Mouse (Mus musculus) frontal cortex, postnatal 36 days (tissue): ENCODE results near the gene Btbd35f17.
"Not testable (repeated sequence)": the region's sequence is repeated elsewhere in the genome, so short reads cannot be mapped to it uniquely, and the experiment has no call there.

Source experiments
- DNase-seq, 2 experiments: peaks; one replicate each; pipeline ENCODE4 v3.0.0; 2022; ENCODE audit warnings: low spot score in 2 of 2

The Btbd35f17 gene

DNA sequence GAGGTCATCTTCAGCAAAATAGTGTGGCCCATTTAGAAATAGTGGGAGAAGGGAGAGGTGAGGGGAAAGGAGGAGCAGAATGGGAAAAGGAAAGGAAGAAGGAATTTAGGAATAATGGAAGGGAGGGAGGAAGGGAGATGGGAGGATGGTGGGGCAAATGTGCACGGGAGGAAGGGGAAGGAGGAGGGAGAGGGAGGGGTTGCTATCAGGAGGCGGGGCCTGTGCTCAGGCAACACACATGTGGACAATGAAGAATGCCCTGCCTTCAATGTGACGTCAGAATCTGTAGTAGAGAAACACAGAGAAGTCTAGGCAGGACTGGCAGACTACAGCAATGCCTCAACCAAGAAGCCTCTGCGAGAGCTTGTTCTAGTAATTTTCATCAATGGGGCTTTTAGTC, at the start of gene Btbd35f17:
Gene Btbd35f17, plus strand, starts transcription at position 301 of the 400 bp plus-strand sequence.
- DNase-seq: not testable (repeated sequence)
